Mouse (Mus musculus) ovary, postnatal 10 days (tissue): ENCODE data around the gene Kansl1l.
"Not testable (repeated sequence)": the region's sequence is repeated elsewhere in the genome, so short reads cannot be mapped to it uniquely, and the experiment has no call there.

Experiments used
- DNase-seq: peaks from one replicate; pipeline ENCODE4 v3.0.0; 2022; ENCODE audit warnings: low spot score

The Kansl1l gene

GRCm38 (mm10) chr1:66700149-66700692 lies 117.1 kb downstream of the Kansl1l start:
- DNase-seq, result no peak

- DNase-seq, result not testable (repeated sequence)
These were observed 117.7 kb downstream of the Kansl1l start for GRCm38 (mm10) chr1:66699630-66700029.

- no peak for DNase-seq
These were observed 122.1 kb downstream of the Kansl1l start for GRCm38 (mm10) chr1:66695296-66695695.

- DNase-seq, result no peak
These were observed 123.1 kb downstream of the Kansl1l start for GRCm38 (mm10) chr1:66694266-66694665.

GRCm38 (mm10) chr1:66692780-66693392 lies 124.5 kb downstream of the Kansl1l start:
- no peak for DNase-seq

GRCm38 (mm10) chr1:66692308-66692707 lies 125.1 kb downstream of the Kansl1l start:
- DNase-seq, result no peak

GRCm38 (mm10) chr1:66691772-66692171 lies 125.6 kb downstream of the Kansl1l start:
- no peak for DNase-seq

GRCm38 (mm10) chr1:66682974-66683373 lies 134.4 kb downstream of the Kansl1l start:
- DNase-seq, result no peak

GRCm38 (mm10) chr1:66678662-66679061 lies 138.7 kb downstream of the Kansl1l start:
- no peak for DNase-seq

- no peak for DNase-seq
These were observed 139.4 kb downstream of the Kansl1l start for GRCm38 (mm10) chr1:66677928-66678327.

GRCm38 (mm10) chr1:66672812-66673211 lies 144.6 kb downstream of the Kansl1l start:
- DNase-seq, result no peak

- no peak for DNase-seq
These were observed 145.9 kb downstream of the Kansl1l start for GRCm38 (mm10) chr1:66671475-66671874.
